Mouse (Mus musculus) heart, postnatal 0 days (tissue): Measurements from ENCODE around the gene Spata3.

Experiments
- CTCF ChIP-seq: IDR thresholded peaks from 2 replicates; pipeline ENCODE4 v1.5.1; 2016; ENCODE audit warnings: antibody characterized with exemption, control low read depth, low read depth
- EP300 ChIP-seq: IDR thresholded peaks from 2 replicates; pipeline ENCODE4 v1.6.1; 2016; ENCODE audit warnings: antibody characterized with exemption, low read depth

GRCm38 (mm10) chr1:85997221-85997620 lies 19.4 kb upstream of the Spata3 start:
- TF ChIP-seq CTCF (no peak), EP300 (no peak)
